Mouse (Mus musculus) forebrain, postnatal 0 days (tissue): ENCODE measurements around the gene Sptssa. TPM values are rescaled to one million over a fixed set of nuclear protein-coding genes. Genes with fewer than 3 reads are reported as not detected.

Experiments
- ATAC-seq: fragments of 200-750 bp; cut with Nextera tagmentation; 2 replicates; pipeline ENCODE4 v1.8.0; 2017; ENCODE audit warnings: mild to moderate bottlenecking, moderate library complexity
- DNase-seq: peaks from one replicate; pipeline ENCODE4 v3.0.0-alpha.2; 2015
- H3K27ac ChIP-seq: fragments of 300-500 bp; sonication (generic); 2 replicates; pipeline ENCODE4 v1.5.1; 2014; ENCODE audit warnings: low read depth, mild to moderate bottlenecking, antibody characterized with exemption, low read length, moderate library complexity, mixed read lengths
- H3K27me3 ChIP-seq: fragments of 300-500 bp; sonication (generic); 2 replicates; pipeline ENCODE4 v1.6.1; 2014; ENCODE audit warnings: mild to moderate bottlenecking, low read length, mixed read lengths; ENCODE audit not compliant: insufficient read depth
- H3K36me3 ChIP-seq: fragments of 300-500 bp; sonication (generic); 2 replicates; pipeline ENCODE4 v1.6.1; 2014; ENCODE audit warnings: mild to moderate bottlenecking, moderate library complexity; ENCODE audit not compliant: insufficient read depth
- H3K4me1 ChIP-seq: fragments of 300-500 bp; sonication (generic); 2 replicates; pipeline ENCODE4 v1.6.1; 2014; ENCODE audit warnings: antibody characterized with exemption; ENCODE audit not compliant: insufficient read depth
- H3K4me2 ChIP-seq: fragments of 300-500 bp; sonication (generic); 2 replicates; pipeline ENCODE4 v1.6.1; 2014; ENCODE audit warnings: low read depth, mild to moderate bottlenecking, moderate library complexity
- H3K4me3 ChIP-seq: fragments of 300-500 bp; sonication (generic); 2 replicates; pipeline ENCODE4 v1.5.1; 2014; ENCODE audit warnings: low read depth, low read length, mixed read lengths
- H3K9ac ChIP-seq: fragments of 300-500 bp; sonication (generic); 2 replicates; pipeline ENCODE4 v1.6.1; 2014; ENCODE audit warnings: mild to moderate bottlenecking
- H3K9me3 ChIP-seq: fragments of 300-500 bp; sonication (generic); 2 replicates; pipeline ENCODE4 v1.6.1; 2016; ENCODE audit warnings: low read length
- CTCF ChIP-seq: sonication (generic); IDR thresholded peaks from 2 replicates; pipeline ENCODE4 v1.5.1; 2016; ENCODE audit warnings: antibody characterized with exemption, control low read depth, low read depth
- WGBS: fragments of 180-500 bp; shearing (Covaris S2); extraction: QIAGEN DNeasy Blood & Tissue Kit; methylation state at CpG from one replicate; pipeline ENCODE4 v1.1.7; 2014; 5-methylcytosine and 5-hydroxymethylcytosine counted together
- microRNA counts: library from miRNA; unstranded; fragments of <30 nt; microRNA quantifications from one replicate; lab custom pipeline; 2015
- microRNA-seq, 2 experiments: library from miRNA; unstranded; fragments of <30 nt; microRNA quantifications; one replicate each; pipeline ENCODE4; 2016
- polyA plus RNA-seq: library from polyadenylated mRNA; unstranded; fragments of >200 nt; fragmentation: Nextera tagmentation; extraction: Ambion mirVana; gene quantifications from 2 replicates; pipeline ENCODE4 v1.2.1, GENCODE M21; 2015
- total RNA-seq: library from RNA; depleted of rRNA; stranded (reverse); fragments of >200 nt; gene quantifications from 2 replicates; pipeline ENCODE4 v1.2.3, GENCODE M21; 2014; rRNA removed

Sptssa gene
- total and polyA plus RNA-seq, 2 experiments from 2014 or later, result 78.6 to 206 TPM

- no peak overlapping the region for H3K4me3 ChIP-seq
- no peaks in the 10 kb centered on the region for H3K4me1 ChIP-seq
- TF ChIP-seq CTCF, result no peak
- no peaks in the 10 kb centered on the region for H3K27me3 ChIP-seq
- DNase-seq (no peak), ATAC-seq (no peak)
- H3K9ac ChIP-seq, result no peak overlapping the region
- 84% methylated on average over 6 of the region's 6 CpGs for WGBS
- no peaks in the 10 kb centered on the region for H3K36me3 ChIP-seq
- H3K27ac ChIP-seq, result no peak overlapping the region
- no peaks in the 10 kb centered on the region for H3K9me3 ChIP-seq
- H3K4me2 ChIP-seq, result no peak overlapping the region
These were observed 47.4 kb downstream of the Sptssa start for GRCm38 (mm10) chr12:54608988-54609387.

- Histone ChIP-seq H3K4me1 (no peaks in the 10 kb centered on the region), H3K27ac (no peak overlapping the region), H3K4me2 (no peak overlapping the region), H3K9me3 (no peaks in the 10 kb centered on the region), H3K9ac (no peak overlapping the region), H3K4me3 (no peak overlapping the region), H3K36me3 (no peaks in the 10 kb centered on the region), H3K27me3 (no peaks in the 10 kb centered on the region)
- ATAC-seq (no peak), DNase-seq (no peak)
- WGBS, result 66% methylated on average over 3 of the region's 3 CpGs
- no peak for TF ChIP-seq CTCF
These were observed 51.2 kb downstream of the Sptssa start for GRCm38 (mm10) chr12:54605203-54605602.

GRCm38 (mm10) chr12:54603542-54604167 is 52.7 kb downstream of the Sptssa start:
- no peaks in the 10 kb centered on the region for H3K9me3 ChIP-seq
- no peak for TF ChIP-seq CTCF
- ATAC-seq (no peak), DNase-seq (no peak)
- H3K27ac ChIP-seq, result no peak overlapping the region
- H3K9ac ChIP-seq, result no peak overlapping the region
- H3K4me1 ChIP-seq, result no peaks in the 10 kb centered on the region
- H3K4me3 ChIP-seq, result no peak overlapping the region
- no peak overlapping the region for H3K4me2 ChIP-seq
- H3K27me3 ChIP-seq, result no peaks in the 10 kb centered on the region
- no peaks in the 10 kb centered on the region for H3K36me3 ChIP-seq
- 91% methylated on average over 9 of the region's 9 CpGs for WGBS

GRCm38 (mm10) chr12:54600482-54600881 is 55.9 kb downstream of the Sptssa start:
- no peak for ATAC-seq
- no peaks in the 10 kb centered on the region for H3K27me3 ChIP-seq
- no peak overlapping the region for H3K4me3 ChIP-seq
- H3K9me3 ChIP-seq, result no peaks in the 10 kb centered on the region
- no peak for DNase-seq
- WGBS, result 87% methylated on average over 4 of the region's 4 CpGs
- no peak overlapping the region for H3K9ac ChIP-seq
- TF ChIP-seq CTCF, result no peak
- H3K27ac ChIP-seq, result no peak overlapping the region
- no peaks in the 10 kb centered on the region for H3K4me1 ChIP-seq
- no peak overlapping the region for H3K4me2 ChIP-seq
- no peaks in the 10 kb centered on the region for H3K36me3 ChIP-seq

DNA sequence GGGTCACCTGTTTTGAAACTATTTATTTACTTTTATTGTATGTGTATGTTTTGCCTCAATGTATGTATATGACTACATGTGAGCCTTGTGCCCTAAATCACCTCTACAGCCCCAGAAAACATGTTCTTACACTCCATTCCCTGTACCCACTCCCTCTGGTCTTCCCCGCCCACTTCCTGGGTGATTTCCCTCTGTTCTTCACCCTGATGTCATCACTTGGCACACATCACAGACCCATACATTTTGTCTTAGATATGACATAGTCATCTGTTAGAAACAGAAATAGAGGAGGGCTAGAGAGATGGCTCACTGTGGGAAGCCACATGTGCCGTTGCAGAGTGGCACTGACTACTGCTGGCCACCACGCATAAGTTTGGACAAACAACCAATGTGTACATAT is 58.0 kb downstream of the Sptssa start:
- H3K4me2 ChIP-seq, result no peak overlapping the region
- H3K4me1 ChIP-seq, result no peaks in the 10 kb centered on the region
- TF ChIP-seq CTCF, result no peak
- ATAC-seq (no peak), DNase-seq (no peak)
- H3K27ac ChIP-seq, result no peak overlapping the region
- H3K9me3 ChIP-seq, result no peaks in the 10 kb centered on the region
- 96% methylated on average over 3 of the region's 3 CpGs for WGBS
- no peak overlapping the region for H3K4me3 ChIP-seq
- no peak overlapping the region for H3K9ac ChIP-seq
- no peaks in the 10 kb centered on the region for H3K27me3 ChIP-seq
- H3K36me3 ChIP-seq, result no peaks in the 10 kb centered on the region

- no peak for DNase-seq
- Histone ChIP-seq H3K4me1 (no peaks in the 10 kb centered on the region), H3K9ac (no peak overlapping the region), H3K4me3 (no peak overlapping the region), H3K27me3 (no peaks in the 10 kb centered on the region), H3K9me3 (no peaks in the 10 kb centered on the region), H3K4me2 (no peak overlapping the region), H3K27ac (no peak overlapping the region), H3K36me3 (no peaks in the 10 kb centered on the region)
- 81% methylated on average over 4 of the region's 4 CpGs for WGBS
- ATAC-seq, result no peak
- TF ChIP-seq CTCF, result no peak
These were observed 59.7 kb downstream of the Sptssa start for GRCm38 (mm10) chr12:54596715-54597114.

MicroRNAs within 50 kb of the gene (microRNA counts, 519-probe panel; counts per million panel counts)
- microRNA mmu-miR-1892 (lab: Ali Mortazavi, UCI), result not detected

Small RNAs within 50 kb of the gene (microRNA-seq; reads per million reads assigned to microRNA genes)
- gene Mir1892, result 0 reads per million in 2 experiments

Other genes starting within 250 kb of the Sptssa start
- 34.5 and 38.9 TPM in 2 replicates for gene Eapp, start 39.3 kb upstream of the Sptssa start, total RNA-seq
- 94.9 and 105 TPM in 2 replicates for gene Eapp, start 39.3 kb upstream of the Sptssa start, polyA plus RNA-seq
- gene Snx6, start 139.1 kb upstream of the Sptssa start, total RNA-seq, result 104 and 111 TPM in 2 replicates
- 142 and 152 TPM in 2 replicates for gene Snx6, start 139.1 kb upstream of the Sptssa start, polyA plus RNA-seq
- 185 and 217 TPM in 2 replicates for gene Cfl2, start 206.3 kb upstream of the Sptssa start, total RNA-seq
- 253 and 265 TPM in 2 replicates for gene Cfl2, start 206.3 kb upstream of the Sptssa start, polyA plus RNA-seq